Mouse (Mus musculus): ENCODE measurements around the gene Map2k7. TPM values are rescaled to one million over a fixed set of nuclear protein-coding genes. Genes with fewer than 3 reads are reported as not detected.
A peak's percentile ranks its signal among the peaks of the same experiment; 100 is the strongest.

Gene Map2k7
- 10.4 and 11.1 TPM in 2 replicates for polyA plus RNA-seq (2015; fragmentation: Nextera tagmentation; extraction: Ambion mirVana)

DNA sequence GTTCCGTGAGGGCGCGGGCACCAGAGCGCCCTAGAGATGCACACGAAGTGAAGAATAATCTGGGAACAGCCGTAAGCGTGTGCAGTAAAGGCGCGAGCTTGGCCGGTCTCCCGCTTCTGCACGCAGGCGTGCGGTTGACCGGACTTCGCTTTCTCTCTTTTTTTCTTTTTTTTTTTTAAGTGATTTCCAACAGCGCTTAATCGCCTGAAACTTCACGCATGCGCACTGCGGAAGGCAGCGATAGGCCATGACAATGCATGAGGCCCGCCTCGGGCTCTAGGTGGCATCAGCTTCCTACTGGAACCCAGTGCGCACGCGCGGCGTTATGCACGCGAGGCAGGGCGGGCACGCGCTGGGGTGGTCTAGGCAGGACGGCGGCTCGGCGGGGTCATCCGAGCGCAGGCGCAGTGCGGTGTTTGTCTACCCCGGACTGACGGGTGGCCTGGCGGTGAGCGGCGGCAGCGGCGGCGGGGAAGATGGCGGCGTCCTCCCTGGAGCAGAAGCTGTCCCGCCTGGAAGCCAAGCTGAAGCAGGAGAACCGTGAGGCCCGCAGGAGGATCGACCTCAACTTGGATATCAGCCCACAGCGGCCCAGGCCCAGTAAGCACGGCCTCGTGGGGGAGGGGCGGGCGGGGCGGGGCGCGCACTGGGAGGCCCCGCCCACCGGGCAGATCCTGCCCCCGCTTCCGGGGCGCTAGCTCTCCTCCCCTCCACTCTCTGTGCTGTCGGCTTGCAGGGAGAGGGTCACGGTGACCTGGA, at the start of gene Map2k7, which contains the start of gene Gm49320:
Gene Map2k7, plus strand, starts transcription at position 307 of the 759 bp plus-strand sequence.
Gene Gm49320, plus strand, starts transcription at position 432 of the 759 bp plus-strand sequence.
- Histone ChIP-seq H3K9ac (peak within 1 kb of the TSS; percentile 76), H3K27ac (replicated peaks) (peak within 1 kb of the TSS; percentile 94), H3K9me3 (replicated peaks) (no peaks in the 10 kb centered on the region), H3K4me1 (replicated peaks) (peaks cover 45% of the 10 kb centered on the region), H3K27me3 (no peaks in the 10 kb centered on the region; the same call in 1 of the 2 replicates), H3K4me2 (peak within 1 kb of the TSS; percentile 86), H3K36me3 (replicated peaks) (peaks cover 22% of the 10 kb centered on the region), H3K4me3 (replicated peaks) (peak within 1 kb of the TSS; percentile 75)
- peak; percentile 95 for ATAC-seq (ENCODE audit: insufficient read depth)
- under 1% methylated on average over 63 of the region's 71 CpGs for WGBS (ENCODE audit: insufficient replicate concordance)

DNA sequence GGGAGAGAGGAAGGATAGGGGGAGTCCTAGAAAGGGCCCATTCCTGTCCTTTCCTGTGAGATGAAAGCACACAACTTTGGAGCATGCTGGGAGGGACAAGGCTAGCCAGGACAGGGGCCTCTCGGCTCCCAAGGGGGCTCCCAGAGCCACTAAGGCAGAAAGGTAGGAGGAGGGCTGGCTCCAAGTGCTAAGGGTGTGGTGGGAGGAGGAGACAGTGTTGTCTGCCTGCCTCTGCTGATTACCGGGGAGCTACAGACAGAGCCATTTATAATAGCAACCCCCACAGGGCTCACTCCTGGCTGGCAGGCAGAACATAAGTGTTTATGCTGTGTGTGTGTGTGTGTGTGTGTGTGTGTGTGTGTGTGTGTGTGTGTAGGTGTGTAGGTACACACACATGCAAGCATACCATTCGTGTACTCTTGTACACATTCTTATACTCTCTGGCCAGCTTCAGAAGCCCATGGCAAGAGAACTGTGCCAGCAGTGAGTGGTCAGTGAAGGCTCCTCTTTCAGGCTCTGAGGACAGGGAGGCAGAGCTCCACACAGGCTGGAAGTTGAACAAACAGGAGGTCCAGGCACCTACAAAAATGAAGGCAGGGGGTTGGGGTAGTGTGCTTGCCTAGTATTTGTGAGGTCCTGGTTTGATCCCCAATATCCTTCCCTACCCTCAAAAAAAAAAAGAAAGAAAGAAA, 49.4 kb upstream of the Map2k7 start:
- Histone ChIP-seq H3K4me2 (peak overlapping the region; percentile 56), H3K4me1 (replicated peaks) (peaks cover 53% of the 10 kb centered on the region), H3K9ac (peak overlapping the region; percentile 26; the same call in 1 of the 2 replicates)

DNA sequence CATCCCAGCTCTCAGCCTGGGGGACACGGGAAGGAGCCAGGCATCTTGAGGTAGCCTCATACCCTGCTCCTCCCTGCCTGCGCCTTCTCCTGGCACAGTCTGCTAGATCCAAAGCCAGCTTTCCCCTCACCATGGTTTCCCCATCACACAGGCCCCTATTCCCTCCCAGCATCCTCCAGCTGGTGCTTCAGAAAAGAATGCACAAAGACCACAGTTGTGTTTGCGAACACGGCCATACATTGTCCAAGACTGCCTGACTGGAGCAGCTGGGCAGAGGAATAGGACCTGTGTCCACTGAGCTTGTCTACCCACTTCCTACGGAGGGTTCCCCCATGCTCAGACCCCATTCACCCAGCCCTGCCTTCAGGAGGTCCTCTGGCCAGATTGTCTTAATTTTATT, 46.2 kb upstream of the Map2k7 start:
- no peak overlapping the region for H3K4me2 ChIP-seq
- peaks cover 43% of the 10 kb centered on the region for H3K4me1 ChIP-seq (replicated peaks)
- no peak overlapping the region for H3K4me3 ChIP-seq (replicated peaks)
- H3K27ac ChIP-seq (replicated peaks): no peak overlapping the region
- 66% methylated on average over 5 of the region's 5 CpGs for WGBS (ENCODE audit: insufficient replicate concordance)
- no peak for ATAC-seq (ENCODE audit: insufficient read depth)
- no peaks in the 10 kb centered on the region for H3K9me3 ChIP-seq (replicated peaks)
- 0 out of 2 replicates have a peak, but pooled peaks cover 3% of the 10 kb centered on the region for H3K36me3 ChIP-seq (replicated peaks)
- H3K27me3 ChIP-seq: 0 out of 2 replicates have a peak, but pooled peaks cover 3% of the 10 kb centered on the region
- no peak overlapping the region for H3K9ac ChIP-seq

More for the DNA sequence above, 49.4 kb upstream of the Map2k7 start:
- Histone ChIP-seq H3K27me3 (no peaks in the 10 kb centered on the region), H3K9me3 (replicated peaks) (no peaks in the 10 kb centered on the region), H3K4me3 (replicated peaks) (0 out of 2 replicates have a peak overlapping the region, but pooled peaks have one; percentile 1), H3K36me3 (replicated peaks) (0 out of 2 replicates have a peak, but pooled peaks cover 3% of the 10 kb centered on the region), H3K27ac (replicated peaks) (peak overlapping the region; percentile 77)
- ATAC-seq (ENCODE audit: insufficient read depth): peak; percentile 95
- 17% methylated on average over 3 of the region's 3 CpGs for WGBS (ENCODE audit: insufficient replicate concordance)

DNA sequence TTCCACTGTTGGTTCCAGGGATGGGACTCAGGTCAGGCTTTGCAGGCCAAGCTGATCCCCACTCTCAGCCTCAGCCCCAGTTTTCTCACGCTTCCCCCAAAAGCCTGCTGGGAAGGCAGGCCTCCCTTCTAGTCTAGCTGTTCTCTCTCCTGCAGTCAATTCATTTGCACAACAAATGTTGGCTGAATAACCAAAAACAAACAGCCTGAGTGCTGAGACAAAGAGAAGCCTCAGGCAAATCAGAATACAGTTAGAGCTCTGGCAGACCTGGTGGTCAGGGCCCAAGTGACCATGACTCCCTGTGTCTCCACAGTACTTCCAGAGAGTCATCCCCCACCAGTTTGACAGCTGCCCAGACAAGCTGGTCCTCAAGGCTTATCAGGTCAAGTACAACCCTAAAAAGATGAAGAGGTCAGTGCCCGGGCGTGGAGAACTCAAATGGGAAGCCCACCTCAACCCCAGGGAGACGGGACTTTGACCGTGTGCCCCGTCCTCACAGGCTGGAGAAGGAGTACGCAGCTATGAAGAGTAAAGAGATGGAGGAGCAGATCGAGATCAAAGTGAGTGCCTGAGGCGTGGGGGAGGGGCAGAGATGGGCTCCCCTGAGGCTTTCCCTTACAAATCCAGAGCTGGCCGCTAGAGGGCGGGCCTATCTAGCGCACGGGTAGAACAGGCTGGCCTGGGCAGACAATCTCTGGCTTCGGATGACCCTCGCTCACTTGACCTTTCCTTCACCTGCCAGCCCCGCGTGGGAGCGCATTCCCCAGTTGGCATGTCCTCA, 45.5 kb upstream of the Map2k7 start:
- peak; percentile 16; the same call in 1 of the 2 replicates for ATAC-seq (ENCODE audit: insufficient read depth)
- H3K9me3 ChIP-seq (replicated peaks): no peaks in the 10 kb centered on the region
- H3K4me3 ChIP-seq (replicated peaks): 0 out of 2 replicates have a peak overlapping the region, but pooled peaks have one; percentile 8
- H3K4me2 ChIP-seq: peak overlapping the region; percentile 46
- 0 out of 2 replicates have a peak, but pooled peaks cover 3% of the 10 kb centered on the region for H3K27me3 ChIP-seq
- 0 out of 2 replicates have a peak, but pooled peaks cover 3% of the 10 kb centered on the region for H3K36me3 ChIP-seq (replicated peaks)
- H3K9ac ChIP-seq: no peak overlapping the region
- 13% methylated on average over 18 of the region's 18 CpGs for WGBS (ENCODE audit: insufficient replicate concordance)
- H3K27ac ChIP-seq (replicated peaks): no peak overlapping the region
- peaks cover 37% of the 10 kb centered on the region for H3K4me1 ChIP-seq (replicated peaks)

DNA sequence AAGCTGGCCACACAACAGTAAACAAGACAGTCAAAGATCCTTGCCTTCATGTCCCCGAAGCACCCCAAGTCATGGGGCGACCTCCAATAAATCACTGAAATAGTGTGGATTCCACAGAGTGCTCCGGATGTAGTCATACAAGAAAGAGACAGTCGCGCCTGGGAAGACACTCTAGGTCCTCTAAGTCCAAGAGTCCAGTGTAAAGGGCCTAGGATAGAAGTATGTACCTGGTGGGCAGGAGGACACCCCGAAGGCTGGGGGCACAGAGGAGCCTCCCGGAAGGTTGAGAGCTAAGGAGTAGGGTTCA, 45.0 kb upstream of the Map2k7 start:
- Histone ChIP-seq H3K4me3 (replicated peaks) (0 out of 2 replicates have a peak overlapping the region, but pooled peaks have one; percentile 8), H3K9ac (no peak overlapping the region), H3K27ac (replicated peaks) (no peak overlapping the region), H3K27me3 (0 out of 2 replicates have a peak, but pooled peaks cover 3% of the 10 kb centered on the region), H3K9me3 (replicated peaks) (no peaks in the 10 kb centered on the region), H3K36me3 (replicated peaks) (no peaks in the 10 kb centered on the region), H3K4me1 (replicated peaks) (peaks cover 31% of the 10 kb centered on the region), H3K4me2 (peak overlapping the region; percentile 46)
- no peak for ATAC-seq (ENCODE audit: insufficient read depth)
- 46% methylated on average over 7 of the region's 7 CpGs for WGBS (ENCODE audit: insufficient replicate concordance)

DNA sequence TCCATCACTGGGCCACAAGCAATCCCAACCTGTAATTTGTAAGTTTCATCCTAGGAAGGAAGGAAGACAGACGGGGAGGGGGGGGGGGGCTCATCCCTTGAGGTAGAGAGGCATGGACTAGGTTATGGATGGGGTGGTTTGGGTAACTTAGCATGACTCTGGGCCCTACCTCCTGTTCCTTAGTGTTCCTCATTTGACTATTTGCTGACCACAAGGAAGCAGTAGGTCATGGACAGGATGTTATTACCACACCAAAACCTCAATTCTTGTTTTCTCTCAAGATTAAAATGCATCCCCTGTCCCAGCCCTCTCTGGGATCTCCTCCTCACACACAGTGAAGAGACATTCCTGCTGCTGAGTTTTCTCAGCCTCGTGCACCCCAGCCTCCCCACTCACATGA, 37.2 kb upstream of the Map2k7 start:
- no peak for ATAC-seq (ENCODE audit: insufficient read depth)
- peaks cover 11% of the 10 kb centered on the region; the same call in 1 of the 2 replicates for H3K4me1 ChIP-seq (replicated peaks)
- H3K27me3 ChIP-seq: peaks cover 33% of the 10 kb centered on the region
- no peak overlapping the region for H3K4me3 ChIP-seq (replicated peaks)
- H3K9ac ChIP-seq: no peak overlapping the region
- no peak overlapping the region for H3K4me2 ChIP-seq
- no peaks in the 10 kb centered on the region for H3K36me3 ChIP-seq (replicated peaks)
- no peak overlapping the region for H3K27ac ChIP-seq (replicated peaks)
- no peaks in the 10 kb centered on the region for H3K9me3 ChIP-seq (replicated peaks)
- 28% methylated on average over 2 of the region's 2 CpGs for WGBS (ENCODE audit: insufficient replicate concordance)

DNA sequence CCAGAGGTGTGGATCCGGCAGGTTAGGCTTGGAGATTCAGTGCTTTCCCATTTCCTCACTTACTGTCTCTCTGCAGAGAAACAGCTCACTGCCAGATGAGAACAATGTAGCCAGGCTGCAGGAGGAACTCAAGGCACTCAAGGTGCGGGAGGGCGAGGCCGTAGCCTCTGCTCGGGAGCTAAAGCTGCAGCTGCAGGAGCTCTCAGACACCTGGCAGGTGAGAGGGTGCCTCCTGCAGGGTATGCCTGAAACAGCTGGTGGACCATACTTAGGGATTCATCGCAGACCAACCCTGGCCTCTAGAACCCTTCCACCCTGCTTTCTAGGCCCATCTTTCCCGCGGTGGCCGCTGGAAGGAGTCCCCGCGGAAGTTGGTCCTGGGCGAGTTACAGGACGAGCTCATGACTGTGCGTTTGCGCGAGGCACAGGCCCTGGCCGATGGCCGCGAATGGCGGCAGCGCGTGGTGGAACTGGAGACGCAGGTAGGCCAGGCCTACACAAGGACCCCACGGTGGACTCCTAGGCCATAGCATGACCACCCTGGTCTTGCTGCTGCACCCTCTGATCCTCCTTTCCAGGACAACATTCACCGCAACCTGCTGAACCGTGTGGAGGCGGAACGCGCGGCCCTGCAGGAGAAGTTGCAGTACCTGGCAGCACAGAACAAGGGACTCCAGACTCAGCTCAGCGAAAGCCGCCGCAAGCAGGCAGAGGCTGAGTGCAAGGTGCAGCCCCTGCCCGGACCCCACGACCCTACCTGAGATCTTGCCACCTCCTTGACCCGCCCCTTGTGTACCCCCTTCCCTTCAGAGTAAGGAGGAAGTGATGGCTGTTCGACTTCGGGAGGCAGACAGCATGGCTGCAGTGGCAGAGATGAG, 33.1 kb upstream of the Map2k7 start:
- no peak overlapping the region for H3K9ac ChIP-seq
- peak overlapping the region; percentile 14; the same call in 1 of the 2 replicates for H3K4me3 ChIP-seq (replicated peaks)
- H3K27me3 ChIP-seq: peaks cover 57% of the 10 kb centered on the region
- H3K27ac ChIP-seq (replicated peaks): no peak overlapping the region
- peaks cover 17% of the 10 kb centered on the region; the same call in 1 of the 2 replicates for H3K4me1 ChIP-seq (replicated peaks)
- no peaks in the 10 kb centered on the region for H3K36me3 ChIP-seq (replicated peaks)
- 24% methylated on average over 38 of the region's 38 CpGs for WGBS (ENCODE audit: insufficient replicate concordance)
- H3K4me2 ChIP-seq: peak overlapping the region; percentile 52
- no peaks in the 10 kb centered on the region for H3K9me3 ChIP-seq (replicated peaks)
- no peak for ATAC-seq (ENCODE audit: insufficient read depth)

DNA sequence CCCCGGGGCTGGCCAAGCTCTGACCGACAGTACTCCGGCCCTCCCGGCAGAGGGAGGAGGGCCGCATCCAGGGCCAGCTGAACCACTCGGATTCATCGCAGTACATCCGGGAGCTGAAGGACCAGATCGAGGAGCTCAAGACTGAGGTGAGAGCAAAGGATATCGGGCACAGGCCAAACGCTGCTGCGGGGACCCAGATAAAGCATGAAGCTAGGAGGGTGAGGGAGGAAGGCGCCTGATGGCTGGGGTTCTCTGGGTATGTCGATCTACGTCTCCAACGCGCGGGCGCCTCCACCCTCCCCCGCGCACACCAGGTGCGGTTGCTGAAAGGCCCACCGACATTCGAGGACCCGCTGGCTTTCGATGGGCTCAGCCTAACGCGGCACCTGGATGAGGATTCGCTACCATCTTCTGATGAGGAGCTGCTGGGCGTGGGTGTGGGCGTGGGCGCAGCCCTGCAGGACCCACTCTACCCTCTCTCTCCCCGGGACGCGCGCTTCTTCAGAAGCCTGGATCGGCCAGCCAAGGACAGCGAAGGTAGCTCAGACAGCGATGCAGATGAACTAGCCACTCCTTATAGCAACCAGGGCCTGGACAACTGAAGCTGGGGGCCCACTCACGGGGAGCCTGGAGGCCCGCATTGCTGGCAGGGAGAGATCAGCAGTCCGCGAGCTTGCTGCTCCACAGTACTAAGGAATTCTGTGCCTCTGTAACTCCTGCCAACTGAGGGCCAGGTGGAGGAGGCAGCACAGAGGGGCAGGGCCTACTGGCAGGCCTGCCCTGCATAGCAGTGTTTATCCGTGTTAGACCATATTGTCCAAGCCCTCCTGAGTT, 32.1 kb upstream of the Map2k7 start:
- peaks cover 65% of the 10 kb centered on the region for H3K27me3 ChIP-seq
- peak overlapping the region; percentile 52 for H3K4me2 ChIP-seq
- peaks cover 17% of the 10 kb centered on the region; the same call in 1 of the 2 replicates for H3K4me1 ChIP-seq (replicated peaks)
- peak; percentile 68 for ATAC-seq (ENCODE audit: insufficient read depth)
- H3K9ac ChIP-seq: no peak overlapping the region
- no peaks in the 10 kb centered on the region for H3K36me3 ChIP-seq (replicated peaks)
- no peak overlapping the region for H3K27ac ChIP-seq (replicated peaks)
- H3K4me3 ChIP-seq (replicated peaks): peak overlapping the region; percentile 14; the same call in 1 of the 2 replicates
- no peaks in the 10 kb centered on the region for H3K9me3 ChIP-seq (replicated peaks)
- WGBS (ENCODE audit: insufficient replicate concordance): 12% methylated on average over 44 of the region's 44 CpGs

DNA sequence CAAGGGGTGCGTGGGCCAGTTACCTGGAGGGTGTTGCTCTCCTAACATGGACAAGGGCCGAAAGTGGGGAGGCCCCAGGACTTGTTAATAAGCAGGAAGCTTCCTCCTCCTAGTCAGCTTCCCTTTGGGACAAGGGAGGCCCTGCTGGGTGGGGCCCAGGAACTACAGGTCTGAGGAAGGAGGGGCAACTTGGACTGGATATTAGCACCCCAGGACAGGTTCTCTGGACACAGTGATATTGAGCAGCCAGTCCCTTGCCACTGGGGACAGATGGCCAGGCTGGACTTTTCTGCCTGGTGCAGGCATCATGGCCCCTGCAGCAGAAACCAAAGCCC, 31.6 kb upstream of the Map2k7 start:
- H3K4me2 ChIP-seq: peak overlapping the region; percentile 52
- H3K27ac ChIP-seq (replicated peaks): no peak overlapping the region
- no peak overlapping the region for H3K4me3 ChIP-seq (replicated peaks)
- H3K9ac ChIP-seq: no peak overlapping the region
- peaks cover 17% of the 10 kb centered on the region; the same call in 1 of the 2 replicates for H3K4me1 ChIP-seq (replicated peaks)
- H3K27me3 ChIP-seq: peaks cover 66% of the 10 kb centered on the region
- WGBS (ENCODE audit: insufficient replicate concordance): 54% methylated on average over 2 of the region's 2 CpGs
- H3K9me3 ChIP-seq (replicated peaks): no peaks in the 10 kb centered on the region
- ATAC-seq (ENCODE audit: insufficient read depth): no peak
- no peaks in the 10 kb centered on the region for H3K36me3 ChIP-seq (replicated peaks)
